Mouse (Mus musculus) midbrain, postnatal 0 days (tissue): Measurements from ENCODE around the gene Irx6. TPM values are rescaled to one million over a fixed set of nuclear protein-coding genes. Genes with fewer than 3 reads are reported as not detected.

Source experiments
- ATAC-seq: fragments of 200-750 bp; cut with Nextera tagmentation; 2 replicates; pipeline ENCODE4 v1.8.0; 2017; ENCODE audit warnings: moderate number of reproducible peaks, mild to moderate bottlenecking, moderate TSS enrichment, moderate library complexity; ENCODE audit not compliant: low FRiP score
- DNase-seq: peaks from one replicate; pipeline ENCODE4 v3.0.0-alpha.2; 2015; ENCODE audit warnings: low spot score
- H3K27ac ChIP-seq: fragments of 300-500 bp; sonication (generic); 2 replicates; pipeline ENCODE4 v1.5.1; 2014; ENCODE audit warnings: low read depth, mild to moderate bottlenecking, low read length, mixed read lengths
- H3K27me3 ChIP-seq: fragments of 300-500 bp; sonication (generic); 2 replicates; pipeline ENCODE4 v1.6.1; 2014; ENCODE audit warnings: low read length, control low read depth, mixed read lengths; ENCODE audit not compliant: insufficient read depth
- H3K36me3 ChIP-seq: fragments of 300-500 bp; sonication (generic); 2 replicates; pipeline ENCODE4 v1.6.1; 2014; ENCODE audit warnings: low read length, control low read depth, mixed read lengths; ENCODE audit not compliant: insufficient read depth
- H3K4me1 ChIP-seq: fragments of 300-500 bp; sonication (generic); 2 replicates; pipeline ENCODE4 v1.6.1; 2014; ENCODE audit warnings: mild to moderate bottlenecking, control low read depth, antibody characterized with exemption, low read length, mixed read lengths; ENCODE audit not compliant: insufficient read depth
- H3K4me2 ChIP-seq: fragments of 300-500 bp; sonication (generic); 2 replicates; pipeline ENCODE4 v1.6.1; 2014; ENCODE audit warnings: low read depth, mild to moderate bottlenecking, low read length, mixed read lengths; ENCODE audit not compliant: poor library complexity, severe bottlenecking
- H3K4me3 ChIP-seq: fragments of 300-500 bp; sonication (generic); 2 replicates; pipeline ENCODE4 v1.5.1; 2014; ENCODE audit warnings: low read depth, mild to moderate bottlenecking, low read length, moderate library complexity
- H3K9ac ChIP-seq: fragments of 300-500 bp; sonication (generic); replicated peaks from 2 replicates; pipeline ENCODE4 v1.6.1; 2014; ENCODE audit warnings: mild to moderate bottlenecking, low read length, moderate library complexity, mixed read lengths; ENCODE audit not compliant: poor library complexity, severe bottlenecking
- H3K9me3 ChIP-seq: fragments of 300-500 bp; sonication (generic); 2 replicates; pipeline ENCODE4 v1.6.1; 2016; ENCODE audit warnings: low read length, control low read depth
- CTCF ChIP-seq: IDR thresholded peaks from 2 replicates; pipeline ENCODE4 v1.5.1; 2016; ENCODE audit warnings: antibody characterized with exemption, mild to moderate bottlenecking
- WGBS: fragments of 180-500 bp; shearing (Covaris S2); extraction: QIAGEN DNeasy Blood & Tissue Kit; methylation state at CpG from one replicate; pipeline ENCODE4 v1.1.7; 2014; 5-methylcytosine and 5-hydroxymethylcytosine counted together
- polyA plus RNA-seq: library from polyadenylated mRNA; unstranded; fragments of >200 nt; fragmentation: Nextera tagmentation; extraction: Ambion mirVana; gene quantifications from 2 replicates; pipeline ENCODE4 v1.2.1, GENCODE M21; 2015
- total RNA-seq: library from RNA; depleted of rRNA; stranded (reverse); fragments of >200 nt; gene quantifications from 2 replicates; pipeline ENCODE4 v1.2.3, GENCODE M21; 2014

Gene Irx6
- total and polyA plus RNA-seq, 2 experiments from 2014 or later, result 4.0 to 4.4 TPM

DNA sequence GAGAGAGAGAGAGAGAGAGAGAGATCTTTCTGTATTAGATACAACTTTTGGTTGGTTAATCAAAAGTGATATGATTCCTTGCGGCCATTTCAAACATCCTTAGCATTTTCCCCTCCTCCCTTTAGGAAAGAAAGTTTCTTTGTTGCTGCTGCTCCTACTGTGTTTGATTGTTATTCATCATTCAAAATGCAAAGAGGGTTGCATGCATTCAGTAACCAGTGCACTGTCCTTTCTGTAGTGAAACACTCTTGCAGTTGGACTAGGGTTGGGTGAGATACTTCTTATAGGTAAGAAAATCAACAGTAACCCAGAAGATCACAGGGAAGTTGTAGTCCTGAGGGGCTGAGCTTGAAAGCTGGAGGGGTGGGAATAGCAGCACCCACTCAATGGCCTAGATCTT, 39.2 kb downstream of the Irx6 start:
- TF ChIP-seq CTCF, result no peak
- no peaks in the 10 kb centered on the region for H3K36me3 ChIP-seq
- no peak overlapping the region for H3K27ac ChIP-seq
- ATAC-seq (no peak), DNase-seq (no peak)
- H3K4me1 ChIP-seq, result no peaks in the 10 kb centered on the region
- H3K9me3 ChIP-seq, result no peaks in the 10 kb centered on the region
- H3K4me3 ChIP-seq, result no peak overlapping the region
- H3K4me2 ChIP-seq, result no peak overlapping the region
- 89% methylated on average over 1 of the region's 1 CpGs for WGBS
- no peaks in the 10 kb centered on the region for H3K27me3 ChIP-seq
- no peak overlapping the region for H3K9ac ChIP-seq

DNA sequence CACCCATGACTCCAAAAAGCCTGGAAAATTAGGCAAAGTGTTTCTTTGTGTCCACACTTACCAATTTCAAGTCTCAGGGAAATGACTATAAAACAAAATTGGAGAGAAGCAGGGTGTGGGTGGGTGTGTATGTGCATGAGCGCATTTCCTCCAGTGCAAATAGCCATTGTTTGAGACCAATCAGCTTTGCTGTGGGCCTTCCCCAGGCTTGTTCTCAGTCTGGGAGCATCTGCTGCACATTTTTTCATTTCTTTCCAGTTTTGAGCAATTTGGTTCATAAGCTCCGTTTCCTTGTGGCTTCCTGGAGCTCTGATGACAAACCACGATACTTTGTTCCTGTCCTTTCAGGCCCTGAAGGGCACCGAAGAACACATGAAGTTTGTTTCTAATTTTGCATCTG, 43.3 kb downstream of the Irx6 start:
- H3K4me3 ChIP-seq, result no peak overlapping the region
- no peaks in the 10 kb centered on the region for H3K36me3 ChIP-seq
- H3K9ac ChIP-seq, result no peak overlapping the region
- no peak overlapping the region for H3K4me2 ChIP-seq
- no peak overlapping the region for H3K27ac ChIP-seq
- H3K4me1 ChIP-seq, result no peaks in the 10 kb centered on the region
- no peak for TF ChIP-seq CTCF
- DNase-seq, result no peak
- H3K27me3 ChIP-seq, result no peaks in the 10 kb centered on the region
- WGBS, result 79% methylated on average over 4 of the region's 4 CpGs
- H3K9me3 ChIP-seq, result no peaks in the 10 kb centered on the region
- no peak for ATAC-seq

DNA sequence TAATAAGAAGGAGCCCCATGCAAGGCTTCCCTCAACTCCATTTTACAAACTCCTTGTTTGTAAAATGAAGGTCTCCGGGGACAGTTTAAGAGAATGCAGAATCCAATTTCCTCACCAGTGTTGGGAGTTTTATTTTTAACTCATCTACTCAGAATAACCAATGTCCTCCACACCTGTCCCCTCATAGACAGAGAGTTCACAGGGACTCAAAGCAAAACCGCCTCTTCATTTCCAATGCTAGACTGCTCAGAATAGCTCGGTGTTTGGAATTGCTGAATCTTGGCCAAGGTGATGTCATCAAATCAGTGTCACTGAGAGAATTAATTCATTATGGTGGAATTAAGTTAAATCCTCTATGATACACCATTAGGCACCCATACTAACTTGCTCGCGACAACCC, 44.0 kb downstream of the Irx6 start:
- H3K36me3 ChIP-seq, result no peaks in the 10 kb centered on the region
- H3K4me3 ChIP-seq, result no peak overlapping the region
- no peak for DNase-seq
- no peaks in the 10 kb centered on the region for H3K9me3 ChIP-seq
- H3K4me2 ChIP-seq, result no peak overlapping the region
- no peak for TF ChIP-seq CTCF
- ATAC-seq, result no peak
- 71% methylated on average over 5 of the region's 5 CpGs for WGBS
- no peak overlapping the region for H3K27ac ChIP-seq
- H3K4me1 ChIP-seq, result no peaks in the 10 kb centered on the region
- H3K27me3 ChIP-seq, result no peaks in the 10 kb centered on the region
- H3K9ac ChIP-seq, result no peak overlapping the region

DNA sequence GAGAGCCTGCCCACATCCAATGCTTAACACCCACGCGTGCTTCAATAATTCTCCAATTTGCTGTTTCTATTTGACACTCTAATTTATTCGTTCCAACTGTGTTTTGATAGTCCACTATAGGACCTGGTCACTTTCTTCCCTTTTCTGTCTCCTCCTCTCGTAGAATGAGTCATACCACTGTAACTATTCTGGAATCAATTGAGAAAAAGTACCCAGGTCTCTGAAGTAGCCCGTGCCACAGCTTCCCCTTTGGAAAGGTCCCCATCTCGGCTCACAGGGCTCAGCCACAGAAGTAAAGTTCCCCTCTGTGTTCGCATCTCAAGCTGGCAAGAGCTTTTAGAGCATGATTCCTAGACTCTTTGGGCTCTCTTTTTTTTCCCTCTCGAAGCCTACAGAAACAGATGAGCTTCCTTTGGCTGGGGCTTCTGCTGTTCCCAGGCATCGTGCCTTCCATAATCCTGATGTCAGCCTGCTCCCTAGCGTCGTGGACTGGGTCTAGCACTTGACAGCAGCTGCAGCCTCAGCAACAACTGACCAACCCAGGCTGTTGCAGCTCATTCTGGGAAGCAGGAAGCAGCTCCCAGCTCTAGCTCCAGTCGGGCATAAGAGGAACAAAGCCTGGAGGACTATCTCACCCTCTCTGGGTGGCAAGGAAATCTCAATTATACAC, 47.3 kb downstream of the Irx6 start:
- peak; percentile 93 for DNase-seq
- Histone ChIP-seq H3K9me3 (no peaks in the 10 kb centered on the region), H3K4me3 (no peak overlapping the region), H3K27me3 (0 out of 2 replicates have a peak, but pooled peaks cover 8% of the 10 kb centered on the region), H3K27ac (no peak overlapping the region), H3K36me3 (no peaks in the 10 kb centered on the region), H3K9ac (no peak overlapping the region), H3K4me1 (no peaks in the 10 kb centered on the region), H3K4me2 (peak overlapping the region; percentile 22; the same call in 1 of the 2 replicates)
- 34% methylated on average over 12 of the region's 12 CpGs for WGBS
- TF ChIP-seq CTCF, result peak; percentile 91
- ATAC-seq, result peak; percentile 73; the same call in 1 of the 2 replicates

DNA sequence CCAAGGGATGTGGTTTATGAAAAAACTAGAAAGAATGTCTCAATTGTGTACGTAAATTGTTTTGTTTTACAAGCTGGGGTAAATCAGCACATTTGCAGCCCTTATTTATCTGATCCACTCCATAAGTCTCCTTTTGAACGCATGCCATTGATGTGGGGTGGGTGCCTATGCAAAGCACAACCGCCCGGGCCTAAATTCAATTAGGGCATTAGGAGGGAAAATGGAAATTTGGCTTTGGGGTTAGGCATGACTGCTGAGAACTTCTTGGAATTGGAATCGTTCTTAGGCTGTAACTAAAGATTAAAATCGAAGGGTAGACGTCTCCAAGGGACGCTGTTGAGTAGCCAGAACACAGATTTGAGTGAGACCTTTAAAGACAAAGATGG, 47.8 kb downstream of the Irx6 start:
- Histone ChIP-seq H3K9me3 (no peaks in the 10 kb centered on the region), H3K27ac (no peak overlapping the region), H3K36me3 (no peaks in the 10 kb centered on the region), H3K4me2 (no peak overlapping the region), H3K4me1 (no peaks in the 10 kb centered on the region), H3K4me3 (no peak overlapping the region), H3K27me3 (0 out of 2 replicates have a peak, but pooled peaks cover 8% of the 10 kb centered on the region), H3K9ac (no peak overlapping the region)
- DNase-seq (no peak), ATAC-seq (no peak)
- WGBS, result 34% methylated on average over 8 of the region's 8 CpGs
- TF ChIP-seq CTCF, result no peak

DNA sequence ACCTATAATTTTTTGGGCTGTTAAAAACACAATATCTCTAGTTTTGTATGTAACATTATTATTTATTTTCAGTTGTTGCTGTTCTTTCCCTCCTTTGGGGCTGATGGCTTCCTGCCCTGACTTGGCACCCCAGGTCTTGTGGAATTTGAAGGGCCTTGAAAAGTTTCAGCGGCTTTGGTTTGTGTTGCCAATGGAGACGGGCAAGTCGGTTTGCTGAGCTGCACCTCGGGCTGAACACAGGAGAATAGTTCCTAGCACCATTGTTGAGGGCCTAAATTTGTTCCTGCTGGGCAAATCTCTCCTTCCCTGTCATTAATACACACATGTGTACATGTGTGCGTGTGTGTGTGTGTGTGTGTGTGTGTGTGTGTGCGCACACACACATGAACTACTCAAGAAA, 49.2 kb downstream of the Irx6 start:
- DNase-seq (no peak), ATAC-seq (no peak)
- no peaks in the 10 kb centered on the region for H3K4me1 ChIP-seq
- H3K9me3 ChIP-seq, result no peaks in the 10 kb centered on the region
- TF ChIP-seq CTCF, result no peak
- no peaks in the 10 kb centered on the region for H3K36me3 ChIP-seq
- H3K9ac ChIP-seq, result no peak overlapping the region; the same call in 1 of the 2 replicates
- H3K4me3 ChIP-seq, result no peak overlapping the region
- 0 out of 2 replicates have a peak, but pooled peaks cover 8% of the 10 kb centered on the region for H3K27me3 ChIP-seq
- 39% methylated on average over 6 of the region's 6 CpGs for WGBS
- H3K4me2 ChIP-seq, result no peak overlapping the region
- H3K27ac ChIP-seq, result no peak overlapping the region
